Mouse (Mus musculus) liver, postnatal 0 days (tissue): Measurements from ENCODE around the gene Specc1.

Source experiments
- CTCF ChIP-seq: sonication (generic); IDR thresholded peaks from 2 replicates; pipeline ENCODE4 v1.5.1; 2016; ENCODE audit warnings: antibody characterized with exemption, low read depth
- EP300 ChIP-seq: IDR thresholded peaks from 2 replicates; pipeline ENCODE4 v1.6.1; 2016; ENCODE audit warnings: antibody characterized with exemption, low read depth, mild to moderate bottlenecking

- TF ChIP-seq CTCF (no peak), EP300 (no peak)
Measured at GRCm38 (mm10) chr11:62023494-62024233, 67.1 kb downstream of the Specc1 start.
